Mouse (Mus musculus): ENCODE data around the gene Trpc2. TPM values are rescaled to one million over a fixed set of nuclear protein-coding genes. Genes with fewer than 3 reads are reported as not detected.
"Not testable (repeated sequence)": the region's sequence is repeated elsewhere in the genome, so short reads cannot be mapped to it uniquely, and the experiment has no call there.

Trpc2 gene
- total RNA-seq (2014; rRNA removed) (0.24 TPM in 1 of 2 replicates, not detected in the other), polyA plus RNA-seq (2015; fragmentation: Nextera tagmentation; extraction: Ambion mirVana) (0.43 TPM in 1 of 2 replicates, not detected in the other)

DNA sequence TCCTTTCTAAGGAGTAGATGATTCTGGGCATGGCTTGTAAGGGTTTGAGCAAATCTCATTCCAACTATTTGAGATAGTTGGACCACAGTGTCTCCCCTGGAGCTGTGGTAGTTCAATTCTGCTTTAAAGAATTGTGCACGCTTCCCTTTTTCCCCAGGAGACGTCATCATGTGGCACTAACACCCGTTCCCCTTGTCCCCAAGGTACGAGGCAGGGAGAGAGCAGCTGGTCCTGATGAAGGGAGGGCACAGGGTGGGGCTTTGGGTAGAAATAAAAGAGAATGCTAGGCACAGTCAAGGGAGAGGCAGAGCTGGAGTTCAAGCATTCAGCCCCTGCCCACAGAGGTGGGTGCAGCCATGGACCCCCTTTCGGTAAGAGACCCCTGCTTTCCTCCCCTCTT is at the start of gene Trpc2:
Gene Trpc2, plus strand, starts transcription at position 301 of the 400 bp plus-strand sequence.
- Histone ChIP-seq H3K4me2 (ENCODE audit: low read depth, low read length, poor library complexity, severe bottlenecking) (no peak within 1 kb of the TSS), H3K27me3 (ENCODE audit: insufficient read depth, low read length) (no peaks in the 10 kb centered on the region), H3K36me3 (ENCODE audit: insufficient read depth, low read length) (peaks cover 47% of the 10 kb centered on the region), H3K4me3 (ENCODE audit: low read depth, low read length) (no peak within 1 kb of the TSS), H3K9ac (replicated peaks; ENCODE audit: low read length, poor library complexity, severe bottlenecking) (no peak within 1 kb of the TSS), H3K27ac (ENCODE audit: low read depth, low read length) (no peak within 1 kb of the TSS), H3K9me3 (ENCODE audit: low read length) (no peaks in the 10 kb centered on the region), H3K4me1 (ENCODE audit: insufficient read depth, low read length) (no peaks in the 10 kb centered on the region)
- TF ChIP-seq CTCF (IDR thresholded peaks at IDR 0.05) = no peak
- 81% methylated on average over 5 of the region's 5 CpGs for WGBS
- ATAC-seq (ENCODE audit: low FRiP score) (no peak), DNase-seq (ENCODE audit: low spot score) (no peak)

DNA sequence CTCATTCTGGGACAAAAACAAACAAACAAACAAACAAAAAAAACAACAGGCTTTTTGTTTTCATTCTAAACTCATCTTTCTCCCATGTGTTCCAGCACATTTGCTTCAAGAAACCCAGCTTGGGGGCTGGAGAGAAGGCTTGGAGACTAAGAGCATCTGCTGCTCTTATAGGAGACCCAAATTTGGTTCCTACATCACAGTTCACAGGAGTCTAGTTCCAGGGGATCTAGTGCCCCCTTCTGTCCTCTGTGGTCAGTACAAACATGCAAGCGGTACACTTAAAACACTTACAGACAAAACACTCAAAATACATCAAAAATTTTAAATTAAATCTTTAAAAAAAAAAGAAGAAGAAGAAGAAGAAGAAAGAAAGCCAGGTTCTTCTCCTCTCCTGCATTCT is 48.0 kb upstream of the Trpc2 start:
- peaks cover 66% of the 10 kb centered on the region for H3K36me3 ChIP-seq (ENCODE audit: insufficient read depth, low read length)
- WGBS = 87% methylated on average over 1 of the region's 1 CpGs

DNA sequence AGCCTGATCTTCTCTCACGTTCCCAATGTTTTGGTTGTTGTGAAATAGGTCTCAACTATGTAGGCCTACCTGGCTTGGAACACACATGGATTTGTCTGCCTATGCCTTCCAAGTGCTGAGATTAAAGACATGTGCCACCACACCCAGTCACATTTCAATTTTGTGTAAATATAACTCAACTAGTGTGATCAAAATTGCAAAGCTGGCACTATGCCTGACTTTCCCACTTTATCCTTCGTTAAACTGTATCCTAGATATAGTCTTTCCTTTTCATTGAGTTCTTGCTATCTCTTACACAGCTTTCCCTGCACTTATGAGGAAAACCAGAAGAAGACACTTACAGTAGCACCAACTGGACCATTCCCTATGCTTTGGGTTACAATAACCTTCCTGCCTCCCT is 47.4 kb upstream of the Trpc2 start:
- Histone ChIP-seq H3K4me1 (ENCODE audit: insufficient read depth, low read length) (no peaks in the 10 kb centered on the region), H3K27me3 (ENCODE audit: insufficient read depth, low read length) (no peaks in the 10 kb centered on the region), H3K9ac (replicated peaks; ENCODE audit: low read length, poor library complexity, severe bottlenecking) (no peak overlapping the region), H3K4me3 (ENCODE audit: low read depth, low read length) (no peak overlapping the region), H3K27ac (ENCODE audit: low read depth, low read length) (no peak overlapping the region), H3K4me2 (ENCODE audit: low read depth, low read length, poor library complexity, severe bottlenecking) (no peak overlapping the region), H3K36me3 (ENCODE audit: insufficient read depth, low read length) (peaks cover 64% of the 10 kb centered on the region), H3K9me3 (ENCODE audit: low read length) (no peaks in the 10 kb centered on the region)
- DNase-seq (ENCODE audit: low spot score) (no peak), ATAC-seq (ENCODE audit: low FRiP score) (no peak)
- WGBS = 99% methylated on average over 2 of the region's 2 CpGs
- TF ChIP-seq CTCF (IDR thresholded peaks at IDR 0.05) = no peak

More for the DNA sequence above, 48.0 kb upstream of the Trpc2 start:
- Histone ChIP-seq H3K4me1 (ENCODE audit: insufficient read depth, low read length) (no peaks in the 10 kb centered on the region), H3K27me3 (ENCODE audit: insufficient read depth, low read length) (no peaks in the 10 kb centered on the region), H3K9ac (replicated peaks; ENCODE audit: low read length, poor library complexity, severe bottlenecking) (no peak overlapping the region), H3K27ac (ENCODE audit: low read depth, low read length) (no peak overlapping the region), H3K4me3 (ENCODE audit: low read depth, low read length) (no peak overlapping the region), H3K4me2 (ENCODE audit: low read depth, low read length, poor library complexity, severe bottlenecking) (no peak overlapping the region), H3K9me3 (ENCODE audit: low read length) (no peaks in the 10 kb centered on the region)
- peak; percentile 33; the same call in 1 of the 2 replicates for TF ChIP-seq CTCF (IDR thresholded peaks at IDR 0.05)
- DNase-seq (ENCODE audit: low spot score) = no peak
- no peak for ATAC-seq (ENCODE audit: low FRiP score)

DNA sequence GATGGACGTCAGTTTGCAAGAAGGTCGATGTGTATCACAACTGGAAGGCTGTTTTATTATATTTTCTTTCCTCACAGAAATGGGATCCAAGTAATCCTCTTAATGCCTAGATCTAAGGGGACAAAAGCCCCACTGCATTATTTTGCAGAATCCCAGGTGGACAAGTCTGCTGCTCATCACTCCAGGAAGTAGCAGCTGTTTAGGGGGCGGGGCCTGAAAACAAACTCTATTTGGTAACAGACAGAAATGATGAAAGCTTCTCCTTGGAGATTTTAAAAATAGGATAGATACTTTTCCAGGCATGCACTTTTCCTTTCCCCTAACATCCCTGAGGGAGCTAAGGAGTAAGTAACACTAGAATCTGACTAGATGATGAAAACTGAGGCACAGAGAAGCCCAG is 45.6 kb upstream of the Trpc2 start:
- no peaks in the 10 kb centered on the region for H3K27me3 ChIP-seq (ENCODE audit: insufficient read depth, low read length)
- 89% methylated on average over 3 of the region's 3 CpGs for WGBS
- ATAC-seq (ENCODE audit: low FRiP score) = no peak
- TF ChIP-seq CTCF (IDR thresholded peaks at IDR 0.05) = no peak
- no peak overlapping the region for H3K4me2 ChIP-seq (ENCODE audit: low read depth, low read length, poor library complexity, severe bottlenecking)
- no peaks in the 10 kb centered on the region for H3K4me1 ChIP-seq (ENCODE audit: insufficient read depth, low read length)
- no peaks in the 10 kb centered on the region for H3K9me3 ChIP-seq (ENCODE audit: low read length)
- peaks cover 49% of the 10 kb centered on the region for H3K36me3 ChIP-seq (ENCODE audit: insufficient read depth, low read length)
- H3K9ac ChIP-seq (replicated peaks; ENCODE audit: low read length, poor library complexity, severe bottlenecking) = no peak overlapping the region
- DNase-seq (ENCODE audit: low spot score) = no peak
- no peak overlapping the region for H3K4me3 ChIP-seq (ENCODE audit: low read depth, low read length)
- H3K27ac ChIP-seq (ENCODE audit: low read depth, low read length) = no peak overlapping the region

DNA sequence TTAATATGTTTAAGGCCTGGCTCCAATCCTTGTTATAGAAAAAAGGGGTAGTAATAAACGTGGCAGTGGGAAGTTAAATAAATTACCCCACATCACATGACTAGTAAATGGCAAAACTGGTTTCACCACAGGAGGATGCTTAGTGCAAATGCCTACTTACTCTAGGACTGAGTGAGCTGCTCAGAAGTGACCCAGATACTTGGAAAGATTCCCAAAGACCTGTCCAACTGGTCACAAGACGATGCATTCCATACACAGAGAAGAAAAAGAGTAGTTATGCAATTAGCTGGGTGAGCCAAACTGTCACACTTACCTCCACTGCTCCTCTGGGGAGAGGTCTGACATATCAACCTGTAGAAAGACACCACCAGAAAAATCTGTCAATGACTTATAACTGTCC is 40.6 kb upstream of the Trpc2 start:
- TF ChIP-seq CTCF (IDR thresholded peaks at IDR 0.05) = no peak
- no peaks in the 10 kb centered on the region for H3K9me3 ChIP-seq (ENCODE audit: low read length)
- H3K27ac ChIP-seq (ENCODE audit: low read depth, low read length) = no peak overlapping the region
- H3K4me2 ChIP-seq (ENCODE audit: low read depth, low read length, poor library complexity, severe bottlenecking) = no peak overlapping the region
- peaks cover 20% of the 10 kb centered on the region for H3K36me3 ChIP-seq (ENCODE audit: insufficient read depth, low read length)
- no peak overlapping the region for H3K4me3 ChIP-seq (ENCODE audit: low read depth, low read length)
- H3K9ac ChIP-seq (replicated peaks; ENCODE audit: low read length, poor library complexity, severe bottlenecking) = no peak overlapping the region
- DNase-seq (ENCODE audit: low spot score) (no peak), ATAC-seq (ENCODE audit: low FRiP score) (no peak)
- no peaks in the 10 kb centered on the region for H3K4me1 ChIP-seq (ENCODE audit: insufficient read depth, low read length)
- H3K27me3 ChIP-seq (ENCODE audit: insufficient read depth, low read length) = no peaks in the 10 kb centered on the region
- WGBS = 89% methylated on average over 2 of the region's 2 CpGs

DNA sequence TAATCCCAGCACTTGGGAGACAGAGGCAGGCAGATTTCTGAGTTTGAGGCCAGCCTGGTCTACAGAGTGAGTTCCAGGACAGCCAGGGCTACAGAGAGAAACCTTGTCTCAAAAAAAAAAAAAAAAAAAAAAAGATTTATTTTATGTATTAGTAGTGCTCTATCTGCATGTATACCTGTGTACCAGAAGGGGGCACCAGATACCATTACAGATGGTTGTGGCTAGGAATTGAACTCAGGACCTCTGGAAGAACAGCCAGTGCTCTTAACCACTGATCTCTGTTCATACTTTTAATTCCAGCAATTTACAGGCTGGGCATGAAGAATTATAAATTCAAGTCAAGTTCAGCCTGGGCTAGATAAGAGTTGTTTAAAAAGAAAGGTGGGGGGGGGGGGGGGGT is 34.4 kb upstream of the Trpc2 start:
- H3K9ac ChIP-seq (replicated peaks; ENCODE audit: low read length, poor library complexity, severe bottlenecking); H3K36me3 ChIP-seq (ENCODE audit: insufficient read depth, low read length); H3K9me3 ChIP-seq (ENCODE audit: low read length); H3K27ac ChIP-seq (ENCODE audit: low read depth, low read length); H3K27me3 ChIP-seq (ENCODE audit: insufficient read depth, low read length); H3K4me1 ChIP-seq (ENCODE audit: insufficient read depth, low read length); H3K4me3 ChIP-seq (ENCODE audit: low read depth, low read length); ATAC-seq (ENCODE audit: low FRiP score); H3K4me2 ChIP-seq (ENCODE audit: low read depth, low read length, poor library complexity, severe bottlenecking); DNase-seq (ENCODE audit: low spot score): not testable (repeated sequence)
- peak; percentile 37 for TF ChIP-seq CTCF (IDR thresholded peaks at IDR 0.05)

Measured in midbrain, postnatal 0 days (tissue).